Mouse (Mus musculus) forebrain, embryonic 12.5 days (tissue): ENCODE measurements around the gene Fam49a. TPM values are rescaled to one million over a fixed set of nuclear protein-coding genes. Genes with fewer than 3 reads are reported as not detected.
"Not testable (repeated sequence)": the region's sequence is repeated elsewhere in the genome, so short reads cannot be mapped to it uniquely, and the experiment has no call there.

Source experiments
- ATAC-seq: fragments of 200-750 bp; cut with Nextera tagmentation; 2 replicates; pipeline ENCODE4 v1.8.0; 2017; ENCODE audit warnings: moderate TSS enrichment; ENCODE audit not compliant: low FRiP score
- H3K27ac ChIP-seq: fragments of 300-500 bp; sonication (generic); 2 replicates; pipeline ENCODE4 v1.5.1; 2016; ENCODE audit warnings: mild to moderate bottlenecking
- H3K27me3 ChIP-seq: fragments of 300-500 bp; sonication (generic); 2 replicates; pipeline ENCODE4 v1.6.1; 2016; ENCODE audit warnings: mild to moderate bottlenecking
- H3K36me3 ChIP-seq: fragments of 300-500 bp; sonication (generic); replicated peaks from 2 replicates; pipeline ENCODE4 v1.6.1; 2016; ENCODE audit warnings: mild to moderate bottlenecking
- H3K4me1 ChIP-seq: fragments of 300-500 bp; sonication (generic); 2 replicates; pipeline ENCODE4 v1.6.1; 2016
- H3K4me2 ChIP-seq: fragments of 300-500 bp; sonication (generic); 2 replicates; pipeline ENCODE4 v1.6.1; 2016; ENCODE audit warnings: mild to moderate bottlenecking, moderate library complexity
- H3K4me3 ChIP-seq: fragments of 300-500 bp; sonication (generic); replicated peaks from 2 replicates; pipeline ENCODE4 v1.5.1; 2016; ENCODE audit warnings: mild to moderate bottlenecking
- H3K9ac ChIP-seq: fragments of 300-500 bp; sonication (generic); 2 replicates; pipeline ENCODE4 v1.6.1; 2016; ENCODE audit warnings: mild to moderate bottlenecking
- H3K9me3 ChIP-seq: fragments of 300-500 bp; sonication (generic); 2 replicates; pipeline ENCODE4 v1.6.1; 2016
- WGBS: fragments of 180-500 bp; shearing (Covaris S2); methylation state at CpG from one replicate; pipeline ENCODE4 v1.1.7; 2016; 5-methylcytosine and 5-hydroxymethylcytosine counted together
- polyA plus RNA-seq: library from polyadenylated mRNA; unstranded; fragments of >200 nt; fragmentation: Nextera tagmentation; extraction: Ambion mirVana; gene quantifications from 2 replicates; pipeline ENCODE4 v1.2.1, GENCODE M21; 2016

Fam49a gene
- polyA plus RNA-seq, 1 experiment from 2014 or later, result 20.4 TPM

DNA sequence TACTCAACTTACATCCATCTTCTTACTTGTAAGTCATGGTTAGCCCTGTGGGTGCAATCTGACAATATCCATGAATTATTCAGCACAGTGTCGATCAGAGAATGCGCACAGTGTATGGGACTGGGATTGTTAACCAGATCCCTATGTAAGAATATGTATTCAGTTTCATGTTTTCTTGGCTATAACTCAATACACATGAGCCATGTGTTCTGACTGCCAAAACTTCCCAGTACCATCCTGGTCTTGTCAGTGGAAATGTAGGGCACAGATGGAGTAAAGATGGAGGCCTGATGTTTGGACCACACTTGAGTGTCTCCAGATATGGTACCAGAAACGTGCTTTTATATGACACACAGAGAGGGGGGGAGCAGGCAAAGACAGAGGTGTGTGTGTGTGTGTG lies 59.2 kb downstream of the Fam49a start:
- Histone ChIP-seq H3K4me2 (no peak overlapping the region), H3K27ac (no peak overlapping the region), H3K9me3 (no peaks in the 10 kb centered on the region), H3K4me3 (no peak overlapping the region), H3K9ac (no peak overlapping the region), H3K36me3 (no peaks in the 10 kb centered on the region), H3K27me3 (no peaks in the 10 kb centered on the region), H3K4me1 (peaks cover 16% of the 10 kb centered on the region)
- ATAC-seq, result no peak
- 83% methylated on average over 3 of the region's 3 CpGs for WGBS

DNA sequence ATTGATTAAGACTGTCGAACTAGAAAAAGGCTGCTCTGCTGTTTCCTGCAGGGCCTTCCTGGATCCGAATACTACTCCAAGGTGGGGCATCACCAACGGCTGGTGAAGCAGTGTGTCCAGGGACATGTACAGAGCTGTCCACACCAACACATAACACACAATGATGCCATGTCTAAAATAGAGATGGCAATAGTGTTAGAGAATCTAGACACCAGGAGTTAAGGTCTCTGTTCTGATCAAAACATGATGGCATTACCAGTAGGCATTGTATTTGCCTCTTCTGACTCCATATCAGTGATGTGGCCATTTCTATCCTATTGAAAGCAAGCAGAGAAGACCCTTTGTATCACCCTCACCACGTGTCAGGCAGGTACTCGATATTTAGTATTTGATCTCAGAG lies 61.1 kb downstream of the Fam49a start:
- Histone ChIP-seq H3K9ac (no peak overlapping the region), H3K9me3 (no peaks in the 10 kb centered on the region), H3K36me3 (no peaks in the 10 kb centered on the region), H3K4me3 (no peak overlapping the region), H3K4me1 (peaks cover 6% of the 10 kb centered on the region; the same call in 1 of the 2 replicates), H3K27me3 (no peaks in the 10 kb centered on the region), H3K27ac (no peak overlapping the region), H3K4me2 (no peak overlapping the region)
- 81% methylated on average over 5 of the region's 5 CpGs for WGBS
- peak; percentile 3; the same call in 1 of the 2 replicates for ATAC-seq

DNA sequence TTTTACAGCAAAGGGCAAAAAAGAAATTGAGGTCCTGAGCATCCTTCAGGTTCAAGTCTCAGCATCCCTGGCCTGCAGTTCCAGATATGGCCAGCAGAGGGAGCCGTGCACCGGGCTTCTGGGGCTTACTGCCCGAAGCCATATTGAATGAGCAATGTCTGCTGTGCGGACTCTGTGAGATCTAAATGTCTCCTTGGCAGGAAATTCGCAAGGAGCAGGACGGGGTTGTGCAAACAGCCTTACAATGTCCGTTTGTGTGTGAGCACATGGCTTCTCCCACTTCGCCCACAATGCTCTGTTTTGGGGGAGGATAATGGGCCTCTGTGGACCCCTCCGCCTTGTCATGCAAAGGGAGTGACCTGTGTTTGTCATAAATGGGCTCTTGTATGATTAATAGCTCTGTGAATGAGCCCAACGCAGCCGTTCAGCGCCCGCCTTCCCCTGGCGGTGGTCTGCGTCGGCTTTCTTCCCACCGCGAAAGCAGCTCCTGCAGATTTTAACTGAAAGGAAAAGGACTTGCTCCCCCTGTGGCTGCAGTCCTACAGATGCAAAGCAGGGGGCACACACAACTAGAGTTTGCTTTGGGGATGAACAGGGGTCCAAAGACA lies 61.8 kb downstream of the Fam49a start:
- no peaks in the 10 kb centered on the region for H3K27me3 ChIP-seq
- H3K4me1 ChIP-seq, result peaks cover 6% of the 10 kb centered on the region; the same call in 1 of the 2 replicates
- peak overlapping the region; percentile 54 for H3K4me2 ChIP-seq
- H3K9me3 ChIP-seq, result no peaks in the 10 kb centered on the region
- WGBS, result 6% methylated on average over 18 of the region's 18 CpGs
- ATAC-seq, result peak; percentile 91
- peak overlapping the region; percentile 38; the same call in 1 of the 2 replicates for H3K9ac ChIP-seq
- H3K4me3 ChIP-seq, result peak overlapping the region; percentile 34
- peak overlapping the region; percentile 90 for H3K27ac ChIP-seq
- no peaks in the 10 kb centered on the region for H3K36me3 ChIP-seq

DNA sequence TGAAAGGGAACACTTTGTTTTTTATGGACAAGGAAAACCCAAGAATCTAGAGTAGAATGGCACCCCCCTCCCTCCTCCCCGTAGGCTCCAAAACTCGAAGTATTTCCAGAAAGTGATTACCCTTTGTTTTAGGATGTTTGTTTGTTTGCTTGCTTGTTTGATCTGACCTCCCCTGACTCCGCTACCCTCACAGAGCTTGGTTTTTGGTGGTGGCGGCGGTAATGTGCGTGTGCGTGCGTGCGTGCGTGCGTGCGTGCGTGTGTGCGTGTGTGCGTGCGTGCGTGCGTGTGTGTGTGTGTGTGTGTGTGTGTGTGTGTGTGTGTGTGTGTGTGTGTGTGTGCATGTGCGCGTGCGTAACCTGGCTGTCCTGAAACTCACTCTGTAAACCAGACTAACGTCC lies 62.3 kb downstream of the Fam49a start:
- not testable (repeated sequence) for H3K4me1 ChIP-seq, H3K9me3 ChIP-seq, H3K9ac ChIP-seq, H3K27me3 ChIP-seq, ATAC-seq, H3K36me3 ChIP-seq
- peak overlapping the region; percentile 54; the same call in 1 of the 2 replicates for H3K4me2 ChIP-seq
- 88% methylated on average over 22 of the region's 22 CpGs for WGBS
- H3K4me3 ChIP-seq, result peak overlapping the region; percentile 34; the same call in 1 of the 2 replicates
- peak overlapping the region; percentile 90; the same call in 1 of the 2 replicates for H3K27ac ChIP-seq

DNA sequence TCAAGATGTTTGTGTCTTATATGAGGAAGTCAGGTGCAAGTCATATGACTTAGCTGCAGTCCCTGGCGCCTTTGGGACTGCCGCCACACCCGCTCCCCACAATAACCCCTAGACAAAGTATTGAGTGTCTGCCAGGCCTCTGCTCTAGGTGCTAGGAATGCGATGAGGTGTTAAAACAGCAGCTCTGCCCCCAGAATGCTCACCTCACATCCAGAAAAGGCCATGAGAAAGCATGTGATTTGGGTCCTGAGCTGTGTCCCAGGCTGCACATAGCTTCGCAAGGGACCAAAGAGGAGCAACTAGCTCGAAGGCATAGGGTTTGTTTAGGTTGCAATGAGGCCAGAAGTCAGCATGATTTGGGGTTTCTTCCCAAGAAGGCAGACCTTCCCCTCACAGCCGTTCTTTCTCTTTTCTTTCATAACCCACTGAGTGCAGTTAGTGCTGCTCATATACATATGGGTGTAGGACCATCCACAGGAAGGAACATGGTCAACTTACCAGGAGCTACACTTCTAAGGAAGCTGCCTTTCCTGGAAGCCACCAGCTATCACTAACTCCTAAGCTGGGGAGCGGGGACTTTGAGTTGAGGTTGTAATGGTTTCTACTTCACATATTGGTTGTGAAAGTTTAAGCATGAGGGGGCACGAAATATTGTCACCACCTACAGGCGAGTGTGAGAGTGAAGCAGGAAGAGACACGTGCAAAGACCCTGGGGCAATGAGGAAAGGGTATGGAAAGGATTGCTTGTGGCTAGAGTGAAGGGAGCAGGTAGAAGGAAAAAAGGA lies 71.8 kb downstream of the Fam49a start:
- 93% methylated on average over 11 of the region's 11 CpGs for WGBS
- no peaks in the 10 kb centered on the region for H3K4me1 ChIP-seq
- no peak for ATAC-seq

DNA sequence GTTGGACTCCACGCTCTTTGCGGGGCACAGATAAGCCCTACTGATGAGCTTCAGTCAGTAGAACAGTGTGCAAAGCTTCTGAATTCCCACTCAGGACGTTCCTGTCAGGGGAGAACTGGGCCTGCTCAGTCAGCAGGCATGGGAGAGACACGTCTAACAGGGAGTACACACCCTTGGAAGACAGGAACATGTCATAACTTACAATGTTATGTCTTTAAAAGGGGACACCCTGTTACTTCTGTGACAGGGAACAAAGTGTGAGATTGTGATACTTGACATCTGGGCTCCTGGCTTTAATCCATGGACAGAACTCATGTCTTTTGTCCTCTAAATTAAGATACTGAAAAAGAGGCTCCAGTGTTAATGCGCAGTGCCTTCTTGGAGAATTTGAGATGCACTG lies 72.5 kb downstream of the Fam49a start:
- H3K4me2 ChIP-seq, result no peak overlapping the region
- ATAC-seq, result no peak
- no peaks in the 10 kb centered on the region for H3K9me3 ChIP-seq
- H3K27ac ChIP-seq, result no peak overlapping the region
- H3K4me3 ChIP-seq, result no peak overlapping the region
- H3K27me3 ChIP-seq, result no peaks in the 10 kb centered on the region
- no peaks in the 10 kb centered on the region for H3K4me1 ChIP-seq
- no peaks in the 10 kb centered on the region for H3K36me3 ChIP-seq
- 88% methylated on average over 5 of the region's 5 CpGs for WGBS
- no peak overlapping the region for H3K9ac ChIP-seq

More for the DNA sequence above, 71.8 kb downstream of the Fam49a start:
- H3K27ac ChIP-seq, result no peak overlapping the region
- H3K36me3 ChIP-seq, result no peaks in the 10 kb centered on the region
- H3K9ac ChIP-seq, result no peak overlapping the region
- no peak overlapping the region for H3K4me2 ChIP-seq
- no peaks in the 10 kb centered on the region for H3K27me3 ChIP-seq
- no peak overlapping the region for H3K4me3 ChIP-seq
- no peaks in the 10 kb centered on the region for H3K9me3 ChIP-seq

DNA sequence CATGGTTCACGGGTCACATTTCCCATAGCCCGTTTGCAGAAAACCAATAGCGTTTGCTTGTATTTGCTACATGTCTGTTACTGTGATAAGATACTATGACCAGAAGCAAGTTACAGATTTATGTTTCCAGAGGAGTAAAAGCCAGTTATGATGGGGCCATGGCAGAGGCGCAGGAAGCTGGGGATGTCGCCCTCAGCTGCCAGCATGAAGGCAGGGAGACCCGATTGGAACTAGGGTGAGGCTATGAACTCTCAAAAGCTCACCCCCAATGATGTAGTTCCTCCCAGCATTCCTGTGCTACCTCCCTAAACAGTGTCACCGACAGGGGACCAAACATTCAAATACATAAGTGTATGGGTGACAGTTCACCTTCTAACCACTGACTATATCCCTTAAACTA lies 73.6 kb downstream of the Fam49a start:
- Histone ChIP-seq H3K4me3 (no peak overlapping the region), H3K4me1 (no peaks in the 10 kb centered on the region), H3K27ac (no peak overlapping the region), H3K36me3 (no peaks in the 10 kb centered on the region), H3K27me3 (no peaks in the 10 kb centered on the region), H3K9ac (no peak overlapping the region), H3K4me2 (no peak overlapping the region), H3K9me3 (no peaks in the 10 kb centered on the region)
- no peak for ATAC-seq
- 95% methylated on average over 7 of the region's 7 CpGs for WGBS

DNA sequence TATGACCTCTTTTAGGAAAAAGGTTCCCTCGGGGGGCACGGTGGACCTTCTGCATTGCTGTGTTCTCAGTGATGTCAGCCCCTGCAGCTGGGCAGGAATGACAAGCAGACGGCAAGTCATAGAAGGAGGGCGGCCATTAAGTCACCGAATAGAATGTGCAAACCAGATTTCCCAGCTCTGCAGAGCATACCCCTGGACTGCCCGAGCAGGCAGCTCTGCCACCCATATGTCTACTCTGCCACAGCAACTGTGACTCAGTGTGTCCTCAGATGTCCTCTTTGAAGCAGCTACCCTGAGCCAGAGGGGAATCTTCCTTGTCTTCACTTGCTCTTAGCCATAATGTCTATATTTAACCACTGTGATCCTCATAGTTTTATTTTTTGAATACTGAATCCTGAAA lies 75.4 kb downstream of the Fam49a start:
- Histone ChIP-seq H3K36me3 (no peaks in the 10 kb centered on the region), H3K4me1 (no peaks in the 10 kb centered on the region), H3K27ac (no peak overlapping the region), H3K4me3 (no peak overlapping the region), H3K9ac (no peak overlapping the region), H3K27me3 (no peaks in the 10 kb centered on the region), H3K4me2 (no peak overlapping the region), H3K9me3 (no peaks in the 10 kb centered on the region)
- no peak for ATAC-seq
- WGBS, result 91% methylated on average over 6 of the region's 6 CpGs

DNA sequence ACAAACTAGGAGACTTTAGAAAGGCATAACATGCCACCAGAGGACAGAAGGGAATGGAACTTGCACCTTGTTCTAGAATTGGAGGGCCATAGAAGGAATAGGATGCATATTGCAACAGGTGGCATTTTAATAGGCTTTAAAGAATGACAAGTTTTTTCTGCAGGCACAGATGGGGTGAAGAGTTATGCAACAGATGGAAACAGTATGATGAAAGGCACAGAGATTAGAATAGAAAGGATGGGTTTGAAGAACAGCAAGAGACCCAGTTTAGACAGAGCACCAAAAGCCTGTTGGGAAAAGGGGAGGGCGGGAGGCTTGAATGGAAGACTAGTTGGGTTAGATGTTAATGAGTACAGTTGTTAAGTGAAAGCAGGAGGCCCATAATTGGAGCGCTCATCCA lies 81.4 kb downstream of the Fam49a start:
- no peak overlapping the region for H3K4me3 ChIP-seq
- WGBS, result 86% methylated on average over 2 of the region's 2 CpGs
- H3K9ac ChIP-seq, result no peak overlapping the region
- no peak overlapping the region for H3K4me2 ChIP-seq
- H3K4me1 ChIP-seq, result no peaks in the 10 kb centered on the region
- H3K27ac ChIP-seq, result no peak overlapping the region
- ATAC-seq, result no peak
- no peaks in the 10 kb centered on the region for H3K27me3 ChIP-seq
- no peaks in the 10 kb centered on the region for H3K9me3 ChIP-seq
- H3K36me3 ChIP-seq, result no peaks in the 10 kb centered on the region

DNA sequence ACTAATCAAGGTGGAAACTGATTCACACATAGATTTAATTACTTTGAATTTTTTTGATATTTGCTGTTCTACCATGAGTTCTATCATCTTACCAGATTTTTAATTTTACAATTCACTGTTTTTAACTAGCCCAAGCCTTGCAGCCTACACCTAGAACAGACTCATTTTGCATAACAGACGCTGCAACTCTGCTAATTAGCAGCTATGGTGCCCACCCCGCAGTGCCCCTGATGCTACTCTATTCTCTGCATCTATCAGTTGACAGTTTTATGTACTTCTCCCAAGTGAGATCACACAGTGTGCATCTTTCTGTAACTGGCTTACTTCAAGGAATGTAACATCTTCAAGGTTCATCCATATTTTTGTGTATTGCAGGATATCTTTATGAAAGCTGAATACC lies 86.7 kb downstream of the Fam49a start:
- H3K4me1 ChIP-seq, result no peaks in the 10 kb centered on the region
- no peak overlapping the region for H3K4me3 ChIP-seq
- H3K4me2 ChIP-seq, result no peak overlapping the region
- ATAC-seq, result no peak
- no peak overlapping the region for H3K9ac ChIP-seq
- H3K27me3 ChIP-seq, result no peaks in the 10 kb centered on the region
- WGBS, result 65% methylated on average over 2 of the region's 2 CpGs
- H3K9me3 ChIP-seq, result no peaks in the 10 kb centered on the region
- H3K36me3 ChIP-seq, result no peaks in the 10 kb centered on the region
- no peak overlapping the region for H3K27ac ChIP-seq

DNA sequence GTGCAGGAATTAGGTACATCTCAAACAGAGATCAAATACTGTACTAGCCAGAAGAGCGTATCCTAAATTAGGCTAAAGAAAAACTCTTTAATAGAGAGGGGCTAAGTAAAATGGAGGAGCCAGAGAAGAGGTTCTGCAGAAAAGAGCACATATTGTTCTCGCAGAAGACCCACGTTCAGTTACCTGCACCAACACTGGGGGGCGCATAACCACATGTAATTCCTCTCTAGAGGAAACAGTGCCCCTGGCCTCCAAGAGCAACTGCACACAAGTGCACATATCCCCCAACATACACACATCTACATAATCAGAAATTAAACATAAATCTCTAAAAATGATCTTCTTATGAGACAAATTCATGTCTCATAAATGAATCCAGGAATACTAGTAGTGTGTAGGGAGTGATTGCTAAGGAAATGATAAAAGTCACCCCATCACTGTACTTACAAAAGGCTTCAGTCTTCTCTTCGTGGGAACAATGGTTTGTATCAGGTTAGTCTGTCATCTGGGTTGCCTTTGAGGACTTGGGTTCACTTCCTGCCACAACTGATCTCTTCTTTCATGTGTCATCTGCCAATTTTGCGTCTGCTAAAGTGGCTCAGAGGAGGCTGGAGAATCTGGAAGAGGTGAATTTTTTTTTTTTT lies 87.8 kb downstream of the Fam49a start:
- H3K27ac ChIP-seq, result no peak overlapping the region
- WGBS, result 77% methylated on average over 6 of the region's 6 CpGs
- H3K4me3 ChIP-seq, result no peak overlapping the region
- H3K4me1 ChIP-seq, result no peaks in the 10 kb centered on the region
- no peaks in the 10 kb centered on the region for H3K36me3 ChIP-seq
- no peak overlapping the region for H3K9ac ChIP-seq
- H3K9me3 ChIP-seq, result no peaks in the 10 kb centered on the region
- no peak for ATAC-seq
- H3K4me2 ChIP-seq, result no peak overlapping the region
- H3K27me3 ChIP-seq, result no peaks in the 10 kb centered on the region

DNA sequence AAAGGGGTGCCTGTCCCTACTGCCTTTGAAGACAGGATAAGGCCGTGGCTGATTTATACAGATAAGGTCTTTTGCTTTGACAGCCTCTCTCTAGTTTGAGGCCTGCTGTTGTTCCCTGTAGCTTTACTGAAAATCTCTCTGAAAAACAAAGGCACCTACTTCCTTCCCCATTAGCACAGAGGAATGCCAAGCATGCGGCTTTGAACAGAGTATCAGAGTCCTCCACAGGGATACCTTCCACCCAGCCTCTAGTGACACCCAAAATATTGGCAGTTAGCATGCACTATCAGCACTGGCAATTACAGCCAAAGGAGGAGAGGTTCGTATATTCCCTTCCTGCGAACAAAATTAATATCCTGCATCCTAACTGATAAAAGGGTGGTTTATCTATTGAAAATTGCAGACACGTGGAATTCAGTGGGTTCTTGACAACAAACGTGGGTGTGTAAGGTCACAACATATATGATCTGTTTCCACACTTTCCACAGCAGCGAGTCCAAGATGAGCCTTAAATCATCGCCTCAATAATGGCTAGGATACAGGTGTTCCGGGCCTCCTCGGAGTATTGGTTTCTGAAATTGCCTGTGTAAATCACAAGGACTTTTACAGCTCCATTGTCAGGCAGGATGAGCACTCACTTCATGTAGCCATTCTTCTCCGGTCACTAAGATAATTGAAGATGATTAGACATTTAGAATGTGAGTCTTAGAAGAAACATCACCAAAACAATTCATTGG lies 90.0 kb downstream of the Fam49a start:
- no peak overlapping the region for H3K27ac ChIP-seq
- no peak overlapping the region for H3K9ac ChIP-seq
- no peaks in the 10 kb centered on the region for H3K36me3 ChIP-seq
- no peak overlapping the region for H3K4me2 ChIP-seq
- H3K27me3 ChIP-seq, result no peaks in the 10 kb centered on the region
- no peaks in the 10 kb centered on the region for H3K9me3 ChIP-seq
- no peaks in the 10 kb centered on the region for H3K4me1 ChIP-seq
- no peak overlapping the region for H3K4me3 ChIP-seq
- no peak for ATAC-seq
- 72% methylated on average over 11 of the region's 11 CpGs for WGBS
